Mouse (Mus musculus): ENCODE measurements at regions not wholly inside any gene's neighbourhood (a gene's known extent, or its start where the extent isn't known, plus 50 kb on each side); places are given as distances from the start of the nearest gene placed in this dataset.
A peak's percentile ranks its signal among the peaks of the same experiment; 100 is the strongest.

GRCm38 (mm10) chr4:142674641-142675465 is 435.7 kb upstream of the Kazn start:
- no peak for ATAC-seq
- no peaks in the 10 kb centered on the region; the same call in 1 of the 2 replicates for H3K9me3 ChIP-seq (replicated peaks)
- no peak overlapping the region for H3K9ac ChIP-seq

GRCm38 (mm10) chr4:142671872-142672458 is 432.8 kb upstream of the Kazn start:
- Histone ChIP-seq H3K4me2 (no peak overlapping the region), H3K4me1 (no peaks in the 10 kb centered on the region), H3K27me3 (replicated peaks) (no peaks in the 10 kb centered on the region), H3K4me3 (no peak overlapping the region), H3K9me3 (replicated peaks) (no peaks in the 10 kb centered on the region; the same call in 1 of the 2 replicates), H3K36me3 (no peaks in the 10 kb centered on the region), H3K9ac (no peak overlapping the region), H3K27ac (no peak overlapping the region)
- 69% methylated on average over 8 of the region's 8 CpGs for WGBS (ENCODE audit: insufficient replicate concordance)
- ATAC-seq, result no peak

More at GRCm38 (mm10) chr4:142674641-142675465, 435.7 kb upstream of the Kazn start:
- H3K4me1 ChIP-seq, result no peaks in the 10 kb centered on the region
- WGBS (ENCODE audit: insufficient replicate concordance), result 74% methylated on average over 22 of the region's 22 CpGs
- no peaks in the 10 kb centered on the region for H3K36me3 ChIP-seq
- H3K4me2 ChIP-seq, result no peak overlapping the region
- no peak overlapping the region for H3K4me3 ChIP-seq
- H3K27me3 ChIP-seq (replicated peaks), result no peaks in the 10 kb centered on the region
- H3K27ac ChIP-seq, result no peak overlapping the region

DNA sequence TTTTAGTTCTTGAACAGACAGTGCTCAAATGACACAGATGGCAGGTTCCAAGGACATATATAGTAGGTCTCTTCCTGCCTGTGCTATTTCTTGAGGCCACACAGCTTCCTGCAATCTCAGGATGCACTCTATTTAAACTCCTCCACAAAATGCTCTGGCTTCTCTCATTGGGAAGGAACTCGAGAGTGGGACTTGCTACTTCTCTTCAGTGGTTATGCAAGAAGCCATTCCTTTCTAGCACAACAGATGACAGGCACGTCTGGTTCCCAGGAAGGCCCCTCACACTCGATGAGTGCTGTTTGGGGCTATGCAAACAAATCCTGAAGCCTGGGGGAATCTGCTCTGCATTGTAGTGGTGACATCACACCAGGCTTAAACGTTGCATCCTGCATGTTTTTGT is 425.6 kb upstream of the Kazn start:
- no peak overlapping the region for H3K9ac ChIP-seq
- H3K4me2 ChIP-seq, result no peak overlapping the region
- 46% methylated on average over 4 of the region's 4 CpGs for WGBS (ENCODE audit: insufficient replicate concordance)
- no peak overlapping the region for H3K27ac ChIP-seq
- no peaks in the 10 kb centered on the region for H3K27me3 ChIP-seq (replicated peaks)
- no peaks in the 10 kb centered on the region for H3K4me1 ChIP-seq
- ATAC-seq, result no peak
- H3K4me3 ChIP-seq, result no peak overlapping the region
- H3K36me3 ChIP-seq, result no peaks in the 10 kb centered on the region
- H3K9me3 ChIP-seq (replicated peaks), result 0 out of 2 replicates have a peak, but pooled peaks cover 5% of the 10 kb centered on the region

- no peaks in the 10 kb centered on the region for H3K27me3 ChIP-seq (replicated peaks)
- no peak for ATAC-seq
- H3K9me3 ChIP-seq (replicated peaks), result 0 out of 2 replicates have a peak, but pooled peaks cover 8% of the 10 kb centered on the region
- H3K36me3 ChIP-seq, result no peaks in the 10 kb centered on the region
- no peak overlapping the region for H3K27ac ChIP-seq
- H3K4me1 ChIP-seq, result no peaks in the 10 kb centered on the region
- H3K4me3 ChIP-seq, result no peak overlapping the region
- H3K9ac ChIP-seq, result no peak overlapping the region
- 73% methylated on average over 6 of the region's 6 CpGs for WGBS (ENCODE audit: insufficient replicate concordance)
- H3K4me2 ChIP-seq, result no peak overlapping the region
Observed at GRCm38 (mm10) chr4:142658156-142658555, 419.0 kb upstream of the Kazn start.

GRCm38 (mm10) chr4:142641069-142641468 is 401.9 kb upstream of the Kazn start:
- no peak overlapping the region for H3K4me3 ChIP-seq
- peak; percentile 32; the same call in 1 of the 2 replicates for ATAC-seq
- no peaks in the 10 kb centered on the region for H3K4me1 ChIP-seq
- no peak overlapping the region for H3K27ac ChIP-seq
- H3K4me2 ChIP-seq, result no peak overlapping the region
- 0 out of 2 replicates have a peak, but pooled peaks cover 5% of the 10 kb centered on the region for H3K9me3 ChIP-seq (replicated peaks)
- no peaks in the 10 kb centered on the region for H3K27me3 ChIP-seq (replicated peaks)
- no peaks in the 10 kb centered on the region for H3K36me3 ChIP-seq
- 60% methylated on average over 8 of the region's 10 CpGs for WGBS (ENCODE audit: insufficient replicate concordance)
- H3K9ac ChIP-seq, result no peak overlapping the region

- 74% methylated on average over 9 of the region's 9 CpGs for WGBS (ENCODE audit: insufficient replicate concordance)
- H3K27ac ChIP-seq, result no peak overlapping the region
Observed at GRCm38 (mm10) chr4:142639340-142639733, 400.1 kb upstream of the Kazn start.

DNA sequence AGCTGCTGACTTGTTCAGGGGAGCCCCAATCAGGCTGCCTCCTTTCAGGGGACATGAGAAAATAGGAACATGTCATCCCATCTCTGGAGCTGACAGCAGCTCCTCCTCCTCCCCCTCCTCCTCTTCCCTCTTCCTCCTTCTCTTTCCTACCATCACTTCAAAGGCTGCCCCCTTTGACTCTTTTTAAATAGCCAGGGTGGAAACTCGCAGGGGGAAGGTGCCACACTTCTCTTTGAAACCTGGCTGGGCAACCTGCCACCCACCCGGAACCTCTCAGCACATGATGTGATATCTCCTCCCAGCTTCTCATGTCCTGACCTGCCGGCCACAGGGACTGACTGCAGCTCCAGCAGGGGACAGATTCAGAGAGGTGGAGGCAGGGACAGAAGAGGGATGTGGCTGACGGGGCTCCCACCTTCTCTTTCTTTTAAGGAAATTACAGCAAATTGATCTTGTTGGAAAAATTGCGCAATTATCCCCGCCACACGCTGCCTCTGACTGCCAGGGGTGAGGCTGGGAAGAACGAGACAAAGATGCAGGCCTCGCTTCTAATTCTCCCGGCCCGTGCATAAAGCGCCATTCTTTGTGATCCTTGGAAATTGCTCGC is 399.6 kb upstream of the Kazn start:
- no peaks in the 10 kb centered on the region for H3K4me1 ChIP-seq
- H3K9me3 ChIP-seq (replicated peaks), result no peaks in the 10 kb centered on the region
- no peak for ATAC-seq
- H3K27me3 ChIP-seq (replicated peaks), result no peaks in the 10 kb centered on the region
- H3K4me3 ChIP-seq, result no peak overlapping the region
- H3K4me2 ChIP-seq, result no peak overlapping the region
- WGBS (ENCODE audit: insufficient replicate concordance), result 55% methylated on average over 13 of the region's 13 CpGs
- H3K36me3 ChIP-seq, result no peaks in the 10 kb centered on the region
- no peak overlapping the region for H3K9ac ChIP-seq
- H3K27ac ChIP-seq, result no peak overlapping the region

More at GRCm38 (mm10) chr4:142639340-142639733, 400.1 kb upstream of the Kazn start:
- Histone ChIP-seq H3K4me3 (no peak overlapping the region), H3K9ac (no peak overlapping the region), H3K36me3 (no peaks in the 10 kb centered on the region), H3K4me2 (no peak overlapping the region), H3K4me1 (no peaks in the 10 kb centered on the region), H3K9me3 (replicated peaks) (no peaks in the 10 kb centered on the region), H3K27me3 (replicated peaks) (no peaks in the 10 kb centered on the region)
- no peak for ATAC-seq

GRCm38 (mm10) chr4:142638057-142638456 is 398.9 kb upstream of the Kazn start:
- Histone ChIP-seq H3K9ac (no peak overlapping the region), H3K4me3 (no peak overlapping the region), H3K27me3 (replicated peaks) (no peaks in the 10 kb centered on the region), H3K4me2 (no peak overlapping the region), H3K36me3 (no peaks in the 10 kb centered on the region), H3K27ac (no peak overlapping the region), H3K4me1 (no peaks in the 10 kb centered on the region), H3K9me3 (replicated peaks) (no peaks in the 10 kb centered on the region)
- no peak for ATAC-seq
- WGBS (ENCODE audit: insufficient replicate concordance), result 70% methylated on average over 4 of the region's 4 CpGs

- no peak overlapping the region for H3K27ac ChIP-seq
- 38% methylated on average over 8 of the region's 8 CpGs for WGBS (ENCODE audit: insufficient replicate concordance)
- no peaks in the 10 kb centered on the region for H3K9me3 ChIP-seq (replicated peaks)
- no peaks in the 10 kb centered on the region for H3K36me3 ChIP-seq
- H3K27me3 ChIP-seq (replicated peaks), result no peaks in the 10 kb centered on the region
- no peaks in the 10 kb centered on the region for H3K4me1 ChIP-seq
- no peak overlapping the region for H3K4me2 ChIP-seq
- H3K4me3 ChIP-seq, result no peak overlapping the region
- H3K9ac ChIP-seq, result no peak overlapping the region
- ATAC-seq, result no peak
Observed at GRCm38 (mm10) chr4:142634398-142634797, 395.2 kb upstream of the Kazn start.

GRCm38 (mm10) chr4:142633667-142634350 is 394.6 kb upstream of the Kazn start:
- no peaks in the 10 kb centered on the region for H3K9me3 ChIP-seq (replicated peaks)
- H3K27ac ChIP-seq, result no peak overlapping the region
- ATAC-seq, result no peak
- H3K27me3 ChIP-seq (replicated peaks), result no peaks in the 10 kb centered on the region
- H3K36me3 ChIP-seq, result no peaks in the 10 kb centered on the region
- 58% methylated on average over 13 of the region's 13 CpGs for WGBS (ENCODE audit: insufficient replicate concordance)
- H3K4me2 ChIP-seq, result no peak overlapping the region
- no peak overlapping the region for H3K9ac ChIP-seq
- no peaks in the 10 kb centered on the region for H3K4me1 ChIP-seq
- H3K4me3 ChIP-seq, result no peak overlapping the region

DNA sequence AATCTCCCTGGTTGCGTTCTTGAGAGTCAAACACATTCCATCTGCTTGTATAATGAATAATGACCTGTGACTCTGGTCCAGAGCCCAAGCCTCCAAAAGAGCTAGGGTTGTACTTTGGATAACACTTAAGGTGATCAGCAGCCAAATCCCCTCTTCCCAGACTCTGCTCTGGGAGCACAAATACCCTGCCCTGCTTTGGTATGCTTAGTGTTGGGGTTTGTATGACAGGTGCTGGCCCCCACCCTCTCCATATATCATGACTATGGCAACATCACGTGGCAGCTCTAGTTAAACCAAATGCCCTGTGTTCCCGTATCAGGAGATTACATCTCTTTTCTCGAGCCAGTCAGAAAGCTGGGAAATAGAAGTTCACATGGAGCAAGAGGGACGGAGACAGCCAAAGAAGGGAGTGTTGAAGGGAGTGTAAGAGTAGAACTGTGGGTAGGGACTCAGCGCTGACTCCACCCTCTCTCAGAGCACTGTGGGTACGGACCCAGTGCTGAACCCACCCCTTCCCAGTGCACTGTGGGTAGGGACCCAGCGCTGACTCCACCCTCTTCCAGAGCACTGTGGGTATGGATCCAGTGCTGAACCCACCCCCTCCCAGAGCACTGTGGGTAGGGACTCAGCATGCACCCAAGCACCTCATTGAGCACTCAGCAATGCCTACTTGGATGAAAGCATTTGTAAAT is 387.4 kb upstream of the Kazn start:
- Histone ChIP-seq H3K9ac (no peak overlapping the region), H3K4me3 (no peak overlapping the region), H3K27me3 (replicated peaks) (no peaks in the 10 kb centered on the region), H3K4me2 (no peak overlapping the region), H3K36me3 (no peaks in the 10 kb centered on the region), H3K27ac (no peak overlapping the region), H3K9me3 (replicated peaks) (0 out of 2 replicates have a peak, but pooled peaks cover 4% of the 10 kb centered on the region), H3K4me1 (no peaks in the 10 kb centered on the region)
- no peak for ATAC-seq
- 72% methylated on average over 8 of the region's 8 CpGs for WGBS (ENCODE audit: insufficient replicate concordance)

All from liver, embryonic 12.5 days (tissue).